Mouse (Mus musculus): ENCODE results near the gene Ciz1. TPM values are rescaled to one million over a fixed set of nuclear protein-coding genes. Genes with fewer than 3 reads are reported as not detected.

The Ciz1 gene
- total RNA-seq, 2 experiments from 2014 or later, result 89.7 to 90.1 TPM

- no peak for TF ChIP-seq CTCF (IDR thresholded peaks at IDR 0.05)
- no peak for DNase-seq (ENCODE audit: extremely low spot score in 1 of 2, low spot score in 2 of 2)
- peak overlapping the region; percentile 96 for H3K27ac ChIP-seq
- no peak overlapping the region for H3K4me3 ChIP-seq
- intact Hi-C loops (cut with DNase I), result no loop called here
These were observed 10.5 kb upstream of the Ciz1 start for GRCm38 (mm10) chr2:32341634-32341939.

- intact Hi-C loops (cut with DNase I), result no loop called here
- no peak overlapping the region for H3K4me3 ChIP-seq
- DNase-seq (ENCODE audit: extremely low spot score in 1 of 2, low spot score in 2 of 2), result no peak
- peak overlapping the region; percentile 96 for H3K27ac ChIP-seq
- no peak for TF ChIP-seq CTCF (IDR thresholded peaks at IDR 0.05)
These were observed 10.1 kb upstream of the Ciz1 start for GRCm38 (mm10) chr2:32342039-32342438.

GRCm38 (mm10) chr2:32342539-32343350 lies 9.4 kb upstream of the Ciz1 start:
- H3K27ac ChIP-seq, result peak overlapping the region; percentile 96
- peak; percentile 72 to 80 for DNase-seq (ENCODE audit: extremely low spot score in 1 of 2, low spot score in 2 of 2)
- TF ChIP-seq CTCF (IDR thresholded peaks at IDR 0.05), result no peak
- no peak overlapping the region for H3K4me3 ChIP-seq
- intact Hi-C loops (cut with DNase I), result no loop called here

GRCm38 (mm10) chr2:32343351-32343671 lies 8.8 kb upstream of the Ciz1 start:
- no peak overlapping the region for H3K4me3 ChIP-seq
- H3K27ac ChIP-seq, result peak overlapping the region; percentile 96
- intact Hi-C loops (cut with DNase I), result no loop called here
- DNase-seq (ENCODE audit: extremely low spot score in 1 of 2, low spot score in 2 of 2), result no peak
- no peak for TF ChIP-seq CTCF (IDR thresholded peaks at IDR 0.05)

- DNase-seq (ENCODE audit: extremely low spot score in 1 of 2, low spot score in 2 of 2), result peak in 1 of 2 experiments; percentile 82
- intact Hi-C loops (cut with DNase I), result loop anchor here (1.0 kb wide), 1 partner anchor 31 kb away; no protein-coding TSS in a partner anchor
- Histone ChIP-seq H3K4me3 (no peak overlapping the region), H3K27ac (peak overlapping the region; percentile 96)
- no peak for TF ChIP-seq CTCF (IDR thresholded peaks at IDR 0.05)
These were observed 8.1 kb upstream of the Ciz1 start for GRCm38 (mm10) chr2:32344056-32344455.

GRCm38 (mm10) chr2:32344598-32345321 lies 7.4 kb upstream of the Ciz1 start:
- Histone ChIP-seq H3K4me3 (no peak overlapping the region; the same call in 1 of the 2 replicates), H3K27ac (peak overlapping the region; percentile 96)
- no peak for DNase-seq (ENCODE audit: extremely low spot score in 1 of 2, low spot score in 2 of 2)
- intact Hi-C loops (cut with DNase I), result loop anchor here (1.0 kb wide), 1 partner anchor 31 kb away; no protein-coding TSS in a partner anchor
- TF ChIP-seq CTCF (IDR thresholded peaks at IDR 0.05), result no peak

- no peak overlapping the region; the same call in 1 of the 2 replicates for H3K4me3 ChIP-seq
These were observed 5.1 kb upstream of the Ciz1 start for GRCm38 (mm10) chr2:32347019-32347418.

GRCm38 (mm10) chr2:32348311-32348710 lies 3.8 kb upstream of the Ciz1 start:
- intact Hi-C loops (cut with DNase I), result no loop called here
- peak overlapping the region; percentile 92 for H3K4me3 ChIP-seq
- DNase-seq (ENCODE audit: extremely low spot score in 1 of 2, low spot score in 2 of 2), result peak in 1 of 2 experiments; percentile 69
- peak overlapping the region; percentile 99 for H3K27ac ChIP-seq
- no peak for TF ChIP-seq CTCF (IDR thresholded peaks at IDR 0.05)

More at GRCm38 (mm10) chr2:32347019-32347418, 5.1 kb upstream of the Ciz1 start:
- peak overlapping the region; percentile 99 for H3K27ac ChIP-seq
- no peak for TF ChIP-seq CTCF (IDR thresholded peaks at IDR 0.05)
- no peak for DNase-seq (ENCODE audit: extremely low spot score in 1 of 2, low spot score in 2 of 2)
- intact Hi-C loops (cut with DNase I), result no loop called here

GRCm38 (mm10) chr2:32349625-32350255 lies 2.4 kb upstream of the Ciz1 start:
- TF ChIP-seq CTCF (IDR thresholded peaks at IDR 0.05), result no peak
- intact Hi-C loops (cut with DNase I), result no loop called here
- Histone ChIP-seq H3K27ac (peak overlapping the region; percentile 99), H3K4me3 (peak overlapping the region; percentile 92)
- no peak for DNase-seq (ENCODE audit: extremely low spot score in 1 of 2, low spot score in 2 of 2)

GRCm38 (mm10) chr2:32350471-32351051 lies 1.6 kb upstream of the Ciz1 start:
- H3K4me3 ChIP-seq, result peak overlapping the region; percentile 92
- intact Hi-C loops (cut with DNase I), result no loop called here
- H3K27ac ChIP-seq, result peak overlapping the region; percentile 99

GRCm38 (mm10) chr2:32351471-32351961 lies 611 bp upstream of the Ciz1 start:
- TF ChIP-seq CTCF (IDR thresholded peaks at IDR 0.05), result no peak
- Histone ChIP-seq H3K4me3 (peak overlapping the region; percentile 92), H3K27ac (peak overlapping the region; percentile 99)
- intact Hi-C loops (cut with DNase I), result no loop called here
- DNase-seq (ENCODE audit: extremely low spot score in 1 of 2, low spot score in 2 of 2), result no peak

More at GRCm38 (mm10) chr2:32350471-32351051, 1.6 kb upstream of the Ciz1 start:
- TF ChIP-seq CTCF (IDR thresholded peaks at IDR 0.05), result no peak
- no peak for DNase-seq (ENCODE audit: extremely low spot score in 1 of 2, low spot score in 2 of 2)

All from left cerebral cortex, adult 2 months (tissue).